Mouse (Mus musculus) liver, embryonic 14.5 days (tissue): ENCODE measurements at regions not wholly inside any gene's neighbourhood (a gene's known extent, or its start where the extent isn't known, plus 50 kb on each side); places are given as distances from the start of the nearest gene placed in this dataset.

Source experiments
- ATAC-seq: fragments of 200-750 bp; cut with Nextera tagmentation; 2 replicates; pipeline ENCODE4 v1.8.0; 2017; ENCODE audit warnings: moderate number of reproducible peaks, mild to moderate bottlenecking, moderate library complexity; ENCODE audit not compliant: insufficient read depth
- DNase-seq, 3 experiments: peaks; one replicate each; pipeline ENCODE4 v3.0.0-alpha.2; 2012 to 2013; ENCODE audit warnings: low read depth in 3 of 3, low spot score in 3 of 3
- H3K27ac ChIP-seq: fragments of 300-500 bp; sonication (generic); 2 replicates; pipeline ENCODE4 v1.5.1; 2014; ENCODE audit warnings: moderate library complexity, mild to moderate bottlenecking, control low read depth, inconsistent platforms
- H3K27me3 ChIP-seq: fragments of 300-500 bp; sonication (generic); 2 replicates; pipeline ENCODE4 v1.6.1; 2014; ENCODE audit warnings: mild to moderate bottlenecking, low read length, moderate library complexity; ENCODE audit not compliant: control insufficient read depth, insufficient read depth
- H3K36me3 ChIP-seq: fragments of 300-500 bp; sonication (generic); replicated peaks from 2 replicates; pipeline ENCODE4 v1.6.1; 2014; ENCODE audit warnings: low read depth; ENCODE audit not compliant: control insufficient read depth, insufficient read depth
- H3K4me1 ChIP-seq, 2 experiments: fragments of 200-500 bp in 1 of 2; fragments of 300-500 bp in 1 of 2; sonication (generic) in 1 of 2; replicated peaks; 2 replicates each; pipeline ENCODE4 v1.6.1; 2012 to 2014; ENCODE audit warnings: antibody characterized with exemption in 1 of 2, inconsistent platforms in 1 of 2, low read length in 1 of 2; ENCODE audit not compliant: control insufficient read depth in 2 of 2, insufficient read depth in 2 of 2
- H3K4me2 ChIP-seq: fragments of 300-500 bp; sonication (generic); 2 replicates; pipeline ENCODE4 v1.6.1; 2014; ENCODE audit warnings: low read depth, mild to moderate bottlenecking, control low read depth, moderate library complexity
- H3K4me3 ChIP-seq, 2 experiments: fragments of 200-500 bp in 1 of 2; fragments of 300-500 bp in 1 of 2; sonication (generic) in 1 of 2; 2 replicates each; pipeline ENCODE4 v1.5.1; 2012 to 2014; ENCODE audit warnings: low read depth in 2 of 2, low read length in 2 of 2, mild to moderate bottlenecking in 2 of 2, control low read depth in 1 of 2, inconsistent platforms in 1 of 2, moderate library complexity in 1 of 2; ENCODE audit not compliant: insufficient read depth in 1 of 2
- H3K9ac ChIP-seq: fragments of 300-500 bp; sonication (generic); replicated peaks from 2 replicates; pipeline ENCODE4 v1.6.1; 2014; ENCODE audit warnings: mild to moderate bottlenecking, control low read depth, moderate library complexity
- H3K9me3 ChIP-seq: fragments of 300-500 bp; sonication (generic); 2 replicates; pipeline ENCODE4 v1.6.1; 2016; ENCODE audit warnings: low read length, mixed read lengths; ENCODE audit not compliant: control insufficient read depth
- CTCF ChIP-seq: IDR thresholded peaks from 2 replicates; pipeline ENCODE4 v1.5.1; 2016; ENCODE audit warnings: antibody characterized with exemption, low read depth, control low read depth
- EP300 ChIP-seq: IDR thresholded peaks from 2 replicates; pipeline ENCODE4 v1.6.1; 2016; ENCODE audit warnings: antibody characterized with exemption, low read depth
- WGBS: fragments of 180-500 bp; shearing (Covaris S2); extraction: QIAGEN DNeasy Blood & Tissue Kit; methylation state at CpG from one replicate; pipeline ENCODE4 v1.1.7; 2014; ENCODE audit not compliant: insufficient replicate concordance; 5-methylcytosine and 5-hydroxymethylcytosine counted together

DNA sequence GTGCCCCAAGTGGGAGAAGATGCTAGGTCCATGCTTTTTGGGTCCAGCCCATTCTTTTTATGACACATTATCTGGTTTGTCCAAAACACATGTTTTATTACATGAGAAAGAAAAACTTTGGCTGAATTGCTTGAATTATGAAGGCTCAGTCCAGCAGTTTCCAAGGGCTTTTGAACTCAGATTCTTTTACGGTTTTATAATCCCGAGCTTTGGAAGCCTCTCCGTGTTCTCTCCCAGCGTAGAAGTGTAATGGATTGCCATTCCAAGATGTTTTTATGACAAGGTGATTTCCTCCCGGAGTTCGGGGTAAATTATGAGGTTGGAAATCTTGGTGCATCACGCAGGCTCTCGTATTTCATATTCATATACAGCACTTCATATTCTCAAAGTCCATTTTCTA lies 479.6 kb upstream of the Mgmt start:
- H3K27me3 ChIP-seq, result no peaks in the 10 kb centered on the region
- H3K4me2 ChIP-seq, result no peak overlapping the region
- WGBS, result 61% methylated on average over 8 of the region's 8 CpGs
- H3K9ac ChIP-seq, result no peak overlapping the region
- H3K9me3 ChIP-seq, result no peaks in the 10 kb centered on the region
- TF ChIP-seq EP300, result no peak
- no peak for TF ChIP-seq CTCF
- H3K4me3 ChIP-seq, result no peak overlapping the region
- DNase-seq (no peak), ATAC-seq (no peak)
- no peaks in the 10 kb centered on the region for H3K4me1 ChIP-seq
- H3K36me3 ChIP-seq, result no peaks in the 10 kb centered on the region
- H3K27ac ChIP-seq, result no peak overlapping the region

GRCm38 (mm10) chr7:136417327-136417726 lies 477.1 kb upstream of the Mgmt start:
- TF ChIP-seq CTCF, result no peak
- Histone ChIP-seq H3K9ac (no peak overlapping the region), H3K27me3 (no peaks in the 10 kb centered on the region), H3K9me3 (no peaks in the 10 kb centered on the region), H3K36me3 (no peaks in the 10 kb centered on the region), H3K27ac (no peak overlapping the region), H3K4me3 (no peak overlapping the region), H3K4me1 (no peaks in the 10 kb centered on the region), H3K4me2 (no peak overlapping the region)
- WGBS, result 38% methylated on average over 4 of the region's 4 CpGs
- no peak for DNase-seq
- ATAC-seq, result no peak

GRCm38 (mm10) chr7:136423846-136424531 lies 470.4 kb upstream of the Mgmt start:
- no peak for TF ChIP-seq EP300
- no peak for TF ChIP-seq CTCF
- ATAC-seq (no peak), DNase-seq (no peak)
- 44% methylated on average over 8 of the region's 8 CpGs for WGBS
- no peaks in the 10 kb centered on the region for H3K9me3 ChIP-seq
- H3K36me3 ChIP-seq, result no peaks in the 10 kb centered on the region
- no peak overlapping the region for H3K9ac ChIP-seq
- no peak overlapping the region for H3K27ac ChIP-seq
- H3K27me3 ChIP-seq, result no peaks in the 10 kb centered on the region
- H3K4me1 ChIP-seq, result no peaks in the 10 kb centered on the region
- H3K4me2 ChIP-seq, result no peak overlapping the region
- H3K4me3 ChIP-seq, result no peak overlapping the region

GRCm38 (mm10) chr7:136427164-136427563 lies 467.2 kb upstream of the Mgmt start:
- no peak for ATAC-seq
- no peak for DNase-seq
- Histone ChIP-seq H3K9me3 (no peaks in the 10 kb centered on the region), H3K4me1 (no peaks in the 10 kb centered on the region), H3K36me3 (no peaks in the 10 kb centered on the region), H3K27ac (no peak overlapping the region), H3K4me3 (no peak overlapping the region), H3K4me2 (no peak overlapping the region), H3K27me3 (no peaks in the 10 kb centered on the region), H3K9ac (no peak overlapping the region)
- 42% methylated on average over 4 of the region's 4 CpGs for WGBS
- TF ChIP-seq CTCF, result 0 out of 2 replicates have a peak, but pooled peaks have one; percentile 22
- no peak for TF ChIP-seq EP300

DNA sequence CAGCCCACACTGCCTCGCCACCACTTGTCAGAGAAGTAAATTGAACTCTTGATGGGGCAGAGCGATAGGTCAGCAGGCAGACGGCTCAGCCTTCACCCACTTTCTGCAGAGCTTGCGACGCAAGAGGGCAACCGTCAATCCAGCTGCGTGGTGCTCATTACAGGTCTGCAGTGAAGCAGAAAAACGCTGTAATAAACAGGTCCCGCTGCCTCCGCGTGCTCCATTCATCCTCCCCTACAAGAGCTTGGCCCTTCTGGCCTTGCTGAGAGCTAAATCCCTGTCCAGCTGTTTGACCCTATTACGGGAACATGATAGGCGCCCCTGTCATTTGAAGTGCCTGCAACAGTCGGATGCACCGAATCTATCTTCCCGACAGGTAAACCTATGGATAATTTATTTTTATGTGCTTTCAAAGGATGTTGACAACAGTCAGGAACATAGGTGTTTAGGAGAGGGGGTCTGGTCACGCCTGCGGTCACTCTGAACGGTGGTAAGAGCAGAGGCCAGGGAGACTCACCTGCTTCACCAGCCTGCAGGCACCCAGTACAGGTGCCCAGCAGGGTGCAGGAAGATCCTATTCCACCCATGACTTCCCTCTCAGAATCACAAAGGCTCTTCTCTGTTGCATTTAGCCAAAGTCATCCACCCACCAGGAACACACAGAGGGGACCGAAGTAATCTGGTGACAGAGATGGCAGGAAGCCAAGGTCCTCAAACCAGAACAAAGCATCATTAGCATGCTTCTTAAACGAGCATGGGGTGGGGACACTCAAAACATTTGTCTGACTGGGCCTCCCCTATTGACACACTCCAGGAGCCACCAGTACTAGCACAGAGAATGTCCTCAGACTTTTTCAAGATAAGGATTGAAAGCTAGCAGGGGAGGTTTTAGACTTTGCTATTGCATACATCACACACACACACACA lies 464.1 kb upstream of the Mgmt start:
- Histone ChIP-seq H3K27ac (no peak overlapping the region), H3K36me3 (no peaks in the 10 kb centered on the region), H3K9me3 (no peaks in the 10 kb centered on the region), H3K27me3 (no peaks in the 10 kb centered on the region), H3K4me2 (no peak overlapping the region), H3K9ac (no peak overlapping the region), H3K4me3 (no peak overlapping the region), H3K4me1 (no peaks in the 10 kb centered on the region)
- WGBS, result 65% methylated on average over 21 of the region's 21 CpGs
- TF ChIP-seq CTCF (no peak), EP300 (no peak)
- ATAC-seq, result no peak
- no peak for DNase-seq
